Mouse (Mus musculus): ENCODE measurements around the gene Imp3.

DNA sequence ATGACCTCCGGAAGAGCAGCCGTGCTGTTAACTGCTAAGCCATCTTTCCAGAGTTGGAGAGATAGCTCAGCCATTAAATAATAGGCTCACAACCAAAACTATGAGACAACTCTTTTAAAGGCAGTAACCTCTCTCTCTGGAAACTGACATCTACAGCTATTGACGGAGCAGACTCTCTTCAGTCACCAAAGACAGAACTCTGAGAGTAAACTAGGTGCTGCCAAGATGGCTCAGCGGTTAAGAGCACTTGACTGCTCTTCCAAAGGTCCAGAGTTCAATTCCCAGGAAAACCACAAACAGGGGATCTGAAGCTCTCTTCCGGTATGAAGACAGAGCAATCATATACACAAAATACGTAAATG lies 433 bp upstream of the Imp3 start:
- TF ChIP-seq CTCF (IDR thresholded peaks at IDR 0.05) (no peak), EP300 (IDR thresholded peaks at IDR 0.05) (no peak)

Measured in lung, postnatal 0 days (tissue).